Mouse (Mus musculus): ENCODE measurements around the gene Olfr1371.

Gene Olfr1371

DNA sequence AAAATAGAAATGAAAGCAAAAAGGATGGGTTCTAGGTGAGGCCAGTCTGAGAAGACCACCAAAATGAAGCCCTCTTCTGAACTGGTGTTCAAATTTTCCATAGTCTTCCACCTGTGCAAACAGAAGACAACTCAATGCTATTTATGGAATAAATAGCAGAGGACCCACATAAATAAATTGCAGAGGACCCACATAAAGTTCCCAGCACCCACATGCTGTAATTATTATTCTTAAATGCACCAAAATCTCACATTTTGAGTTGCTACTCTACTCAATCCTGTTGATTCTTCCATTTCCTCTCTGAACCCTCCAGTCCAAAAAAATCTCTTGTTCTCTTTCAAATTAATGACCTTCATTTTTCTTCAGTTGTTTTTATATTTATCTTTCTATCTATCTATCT, at the start of gene Olfr1371:
Gene Olfr1371 (minus strand): TSS at position 101 of the 400 bp plus-strand sequence.
- no peak for DNase-seq

GRCm38 (mm10) chr11:52262338-52262737, 48.6 kb upstream of the Olfr1371 start:
- peak; percentile 25 to 43 for DNase-seq

GRCm38 (mm10) chr11:52261937-52262336, 48.1 kb upstream of the Olfr1371 start:
- peak; percentile 61 to 72 for DNase-seq

DNA sequence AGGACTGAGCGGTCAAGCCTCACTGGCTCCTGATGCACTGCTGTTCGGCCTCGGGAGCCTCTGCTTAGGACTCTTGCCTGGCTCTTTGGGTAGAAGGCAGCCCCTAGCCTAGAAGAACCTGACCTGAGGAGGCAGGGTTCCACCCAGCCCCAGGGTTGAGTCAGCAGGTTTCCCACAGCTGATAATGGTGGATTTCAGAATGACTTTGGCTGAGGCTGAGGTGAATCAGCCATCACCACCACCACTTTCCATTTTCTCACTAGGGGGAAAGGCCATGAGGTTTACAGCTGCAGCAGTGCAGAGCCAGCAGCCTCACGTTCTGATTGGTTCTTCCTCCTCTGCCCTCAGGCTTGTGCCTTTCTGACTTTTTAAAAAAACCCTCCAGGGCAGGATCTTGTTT, 47.1 kb upstream of the Olfr1371 start:
- peak; percentile 15 to 33 for DNase-seq

- peak; percentile 39 to 63 for DNase-seq
Observed at GRCm38 (mm10) chr11:52258711-52259110, 44.9 kb upstream of the Olfr1371 start.

GRCm38 (mm10) chr11:52257376-52257775, 43.6 kb upstream of the Olfr1371 start:
- DNase-seq: peak; percentile 12 to 33

GRCm38 (mm10) chr11:52255077-52255476, 41.3 kb upstream of the Olfr1371 start:
- peak; percentile 23 to 43 for DNase-seq

GRCm38 (mm10) chr11:52253674-52254375, 40.0 kb upstream of the Olfr1371 start:
- DNase-seq: peak; percentile 49 to 62

DNA sequence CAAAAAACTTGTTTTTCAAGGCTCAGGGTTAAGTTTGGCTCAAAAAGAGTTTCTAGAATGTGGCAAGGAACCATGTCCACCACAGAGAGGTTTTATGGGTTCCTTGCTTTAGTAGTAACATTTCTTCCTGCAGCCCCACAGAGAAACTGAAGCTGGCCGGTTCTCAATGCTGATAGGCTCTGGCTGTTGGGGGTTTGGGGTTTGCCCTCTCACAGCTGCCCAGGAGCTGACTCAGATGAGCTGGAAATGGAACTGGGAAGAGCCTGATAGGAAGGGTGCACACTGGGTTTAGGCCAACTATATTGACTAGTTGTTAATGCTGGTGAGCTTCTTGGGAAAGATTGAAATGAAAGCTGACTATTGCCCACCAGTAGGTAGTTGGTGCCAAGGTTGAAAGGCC, 38.9 kb upstream of the Olfr1371 start:
- DNase-seq: peak; percentile 10 to 34

DNA sequence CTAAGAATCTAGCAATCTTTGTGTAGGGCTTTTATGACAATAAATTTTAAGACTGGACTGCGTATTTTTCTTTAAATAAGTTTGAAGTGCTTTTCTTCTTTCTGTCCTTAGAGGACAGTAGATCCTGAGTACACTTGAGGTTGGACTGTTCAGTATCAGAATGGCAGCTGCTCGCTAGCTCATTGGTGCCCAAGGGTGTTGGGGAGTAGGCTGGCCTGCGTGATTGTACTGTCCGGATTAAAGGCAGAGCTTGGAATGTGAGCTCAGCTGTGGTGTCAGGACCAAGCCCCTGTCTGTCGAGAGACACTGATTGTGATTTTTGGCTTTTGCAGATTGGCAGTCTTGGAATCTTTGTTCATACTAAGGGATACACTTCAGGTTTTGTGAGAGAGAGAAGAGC, 38.0 kb upstream of the Olfr1371 start:
- DNase-seq: peak; percentile 5 to 30

DNA sequence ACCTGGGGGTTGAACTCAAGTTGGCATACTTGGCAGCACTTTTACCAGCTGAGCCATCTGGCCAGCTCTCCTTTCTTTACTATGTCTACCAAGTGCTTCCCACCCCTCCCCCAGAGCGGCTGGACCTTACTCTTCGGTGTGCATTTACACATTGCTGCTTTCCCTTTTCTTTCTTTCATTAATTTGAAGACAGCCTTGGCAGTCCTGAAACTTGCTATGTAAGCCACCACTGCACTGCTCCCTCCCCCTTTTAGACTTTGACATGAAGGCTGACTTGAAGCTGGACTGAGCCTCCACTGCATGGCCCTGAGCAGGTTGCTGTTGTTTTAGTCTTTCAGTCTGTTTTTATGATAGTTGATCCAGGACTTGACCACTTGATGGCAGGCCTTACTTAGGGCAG, 35.7 kb upstream of the Olfr1371 start:
- DNase-seq: peak in 1 of 2 experiments; percentile 22

GRCm38 (mm10) chr11:52240898-52241542, 27.2 kb upstream of the Olfr1371 start:
- no peak for DNase-seq

GRCm38 (mm10) chr11:52234509-52234908, 20.7 kb upstream of the Olfr1371 start:
- no peak for DNase-seq

GRCm38 (mm10) chr11:52233906-52234305, 20.1 kb upstream of the Olfr1371 start:
- DNase-seq: no peak

DNA sequence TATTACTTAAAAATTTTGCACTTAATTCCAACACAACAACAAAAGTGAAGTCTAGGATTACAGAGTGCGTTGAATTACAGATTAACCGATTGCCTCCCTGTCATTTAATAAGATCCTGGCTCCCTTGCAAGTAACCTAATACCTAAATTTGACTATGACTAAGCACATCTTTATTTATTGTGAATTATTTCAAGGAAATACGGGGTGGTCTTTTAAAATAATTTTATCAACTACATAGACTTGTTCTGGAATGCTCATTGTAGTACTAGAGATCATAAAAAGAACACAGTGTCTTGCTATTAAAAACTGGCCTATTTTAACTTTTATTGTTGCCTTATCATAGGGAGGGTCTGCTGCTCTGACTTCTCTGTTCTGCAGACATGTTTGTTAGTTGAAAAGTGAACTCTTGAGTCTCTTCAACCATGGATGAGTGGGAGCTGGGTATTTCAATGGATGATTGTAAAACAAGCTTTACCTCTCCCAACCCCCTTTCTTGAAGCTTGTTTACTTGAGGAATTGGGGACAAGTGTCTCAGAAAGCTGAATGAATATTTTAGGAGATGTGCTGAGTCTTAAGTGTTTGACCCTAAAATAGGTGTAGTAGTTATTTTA, 19.4 kb upstream of the Olfr1371 start:
- DNase-seq: no peak

DNA sequence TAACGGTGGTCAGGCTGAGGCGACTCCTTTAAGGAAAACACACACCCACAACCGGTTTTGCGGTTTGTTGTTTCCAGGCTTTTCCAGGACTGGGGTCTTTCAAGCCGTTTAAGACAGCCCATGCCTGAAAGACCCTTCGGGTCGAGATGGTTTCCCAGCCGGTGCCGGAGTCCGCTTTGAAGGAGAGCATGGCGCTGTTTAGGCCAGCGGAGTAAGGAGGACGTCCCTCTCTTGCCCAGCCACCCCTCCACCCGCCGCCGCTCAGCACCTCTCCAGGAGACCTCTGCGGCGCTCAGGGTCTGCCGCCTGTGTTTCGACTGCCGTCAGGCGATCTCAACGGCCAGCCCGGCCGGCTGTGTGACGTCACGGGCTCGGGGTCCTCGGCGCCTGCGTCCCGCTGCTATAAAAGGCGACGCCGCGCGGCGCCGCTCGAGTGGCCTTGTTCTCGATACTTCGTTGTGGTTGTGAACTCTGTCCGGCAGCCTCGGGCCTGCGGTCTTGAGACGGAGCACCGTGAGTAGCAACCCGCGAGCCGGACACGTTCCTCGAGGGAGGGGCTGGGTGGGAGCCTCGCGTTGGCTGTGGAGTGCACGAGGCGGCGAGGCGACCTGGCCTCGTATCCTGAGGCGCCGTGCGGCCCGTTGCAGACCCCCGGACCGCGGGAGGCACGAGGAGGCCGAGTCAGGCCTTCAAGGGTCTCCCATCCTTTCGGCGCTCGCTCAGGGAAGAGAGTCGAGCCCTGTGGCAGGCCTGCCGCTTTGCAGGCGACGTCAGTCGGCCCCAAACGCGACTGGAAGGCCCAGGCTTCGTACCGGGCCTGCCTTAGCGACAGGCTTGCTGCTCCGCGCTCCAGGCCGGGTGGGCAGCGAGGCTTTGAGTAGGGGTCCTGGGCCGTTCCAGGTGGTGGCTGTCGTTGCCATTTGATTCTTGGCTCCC, 18.1 kb upstream of the Olfr1371 start, which contains the start of gene Skp1a:
Gene Skp1a (plus strand): TSS at position 390 of the 936 bp plus-strand sequence.
- peak; percentile 90 to 93 for DNase-seq

DNA sequence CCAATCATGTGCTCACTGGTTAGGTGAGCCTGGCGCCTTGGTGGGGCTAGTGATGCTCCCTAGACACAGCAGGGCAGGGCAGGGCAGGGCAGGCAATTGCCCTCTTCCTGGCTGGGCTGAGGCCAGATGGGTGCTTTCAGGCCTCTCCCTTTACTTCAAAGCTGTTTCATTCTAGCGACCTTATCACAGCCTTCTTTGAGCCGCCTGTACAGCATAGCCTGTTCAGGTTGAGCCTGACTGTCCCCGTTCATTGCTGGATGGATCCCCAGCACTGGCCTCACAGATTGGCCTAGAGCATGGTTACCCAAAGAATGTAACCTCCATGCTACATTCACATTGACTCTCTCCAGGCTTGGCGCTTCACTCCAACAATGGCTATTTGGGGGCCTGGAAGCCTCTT, 16.9 kb upstream of the Olfr1371 start:
- peak in 1 of 2 experiments; percentile 16 for DNase-seq

GRCm38 (mm10) chr11:52228722-52229448, 15.1 kb upstream of the Olfr1371 start:
- DNase-seq: no peak

- DNase-seq: no peak
Observed at GRCm38 (mm10) chr11:52227466-52228226, 13.9 kb upstream of the Olfr1371 start.

- no peak for DNase-seq
Observed at GRCm38 (mm10) chr11:52227053-52227452, 13.3 kb upstream of the Olfr1371 start.

- DNase-seq: peak; percentile 40 to 51
Observed at GRCm38 (mm10) chr11:52225986-52226599, 12.3 kb upstream of the Olfr1371 start.
